Mouse (Mus musculus) ES-CJ7 (cell line): Measurements from ENCODE around the gene Aamp.

Experiments
- DNase-seq: peaks from one replicate; pipeline ENCODE4 v3.0.0; 2011; ENCODE audit warnings: low read depth, low spot score

The Aamp gene

DNA sequence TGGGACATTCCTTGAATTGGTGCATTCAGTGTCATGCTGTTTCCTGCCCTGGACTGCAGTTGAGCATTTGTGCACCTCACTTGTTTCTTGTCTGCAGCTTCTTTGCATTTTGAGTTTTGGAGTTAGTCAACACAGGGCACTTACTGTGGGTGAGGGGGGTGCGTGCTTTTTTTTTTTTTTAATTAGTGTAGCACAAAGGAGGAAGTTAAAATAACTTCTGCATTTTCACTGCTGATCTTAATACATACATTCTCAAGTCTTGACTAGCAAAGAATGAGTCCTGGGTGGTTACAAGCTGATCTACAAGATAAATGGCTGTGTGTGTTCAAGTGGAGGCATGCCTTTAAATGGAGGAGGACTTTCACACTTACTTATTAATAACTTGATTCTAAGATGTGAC lies 46.4 kb downstream of the Aamp start:
- no peak for DNase-seq

DNA sequence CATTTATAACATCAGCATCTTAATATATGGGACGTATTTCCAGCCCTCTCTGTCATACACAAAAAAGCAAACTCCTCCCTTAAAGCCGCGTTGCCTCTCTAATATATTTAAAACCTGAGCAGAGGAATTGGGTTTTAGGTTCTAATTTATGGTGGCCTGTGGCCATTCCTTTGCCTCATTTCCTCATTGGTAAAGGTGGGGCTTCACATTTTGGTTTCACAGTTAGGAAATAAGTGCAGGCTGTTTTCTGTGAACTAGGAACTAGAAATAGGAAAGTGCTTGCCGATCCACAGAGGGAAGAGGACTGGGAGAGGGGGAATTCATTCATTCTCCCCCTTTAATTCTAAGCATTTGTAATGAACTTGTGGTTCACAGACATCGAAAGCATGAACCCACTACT lies 46.9 kb downstream of the Aamp start:
- no peak for DNase-seq

DNA sequence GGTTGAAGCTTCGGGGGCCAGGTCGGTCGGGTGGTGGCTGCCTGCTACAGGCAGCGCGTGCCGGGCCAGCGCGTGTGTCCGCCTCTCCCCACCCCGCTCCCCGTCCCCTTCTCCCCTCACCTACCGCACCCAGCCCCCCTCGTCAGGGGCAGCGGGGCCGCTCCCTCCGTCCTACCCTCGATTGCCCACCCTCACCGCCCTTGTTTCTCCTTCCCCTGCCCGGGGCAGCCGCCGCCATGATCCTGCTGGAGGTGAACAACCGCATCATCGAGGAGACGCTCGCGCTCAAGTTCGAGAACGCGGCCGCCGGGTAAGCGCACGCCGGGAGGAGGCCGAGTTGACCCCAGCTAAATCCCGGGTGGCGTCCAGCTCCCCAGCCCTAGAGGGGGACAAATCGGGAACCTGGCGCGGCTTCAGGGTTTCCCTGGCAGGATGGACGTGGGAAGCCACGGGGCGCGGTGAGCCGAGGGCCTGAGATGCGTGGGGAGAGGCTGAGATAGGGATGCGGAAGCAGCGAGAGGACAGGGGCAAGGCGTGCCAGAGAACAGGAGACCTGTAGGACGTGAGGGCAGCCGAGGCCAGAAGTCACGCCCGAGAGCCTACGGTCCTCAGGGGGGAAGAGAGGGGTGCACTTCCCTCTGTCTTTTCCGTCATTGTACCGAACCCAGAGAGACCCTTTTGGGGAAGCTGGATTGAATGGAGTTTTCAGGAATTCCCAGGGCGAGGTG lies 47.8 kb downstream of the Aamp start:
- no peak for DNase-seq

DNA sequence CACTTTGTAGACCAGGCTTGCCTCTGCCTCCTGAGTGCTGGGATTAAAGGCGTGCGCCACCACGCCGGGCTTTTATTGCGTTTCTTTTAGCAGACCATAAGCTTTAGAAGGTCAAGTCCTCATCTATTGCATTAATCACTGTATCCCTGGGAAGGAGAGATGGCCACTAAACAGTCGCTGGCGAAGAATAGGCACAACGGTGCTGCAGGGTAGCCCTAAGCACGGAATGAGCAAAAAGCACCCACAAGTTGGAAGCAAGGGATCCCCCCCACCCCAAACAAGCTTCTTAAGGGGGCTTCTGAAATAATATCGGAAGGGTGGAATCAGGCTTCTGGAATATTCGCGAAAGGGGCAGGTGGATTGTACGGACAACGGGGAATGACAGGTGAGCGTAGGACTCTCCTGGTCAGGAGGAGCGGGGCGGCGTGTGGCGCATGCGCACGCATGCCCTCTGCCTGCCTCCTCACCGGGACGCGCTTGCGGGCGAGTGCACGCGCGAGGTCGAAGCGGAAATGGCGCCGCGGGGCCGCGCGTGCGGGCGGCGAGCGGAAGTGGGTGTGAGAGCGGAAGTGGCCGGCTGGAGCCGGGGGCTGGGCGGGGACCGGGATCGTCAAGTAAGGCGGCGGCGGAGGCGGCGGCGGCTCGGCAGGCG lies 48.5 kb downstream of the Aamp start, which contains the start of gene Arpc2:
Arpc2 (plus strand) TSS at position 147 of the 652 bp plus-strand sequence.
- DNase-seq: peak; percentile 98

DNA sequence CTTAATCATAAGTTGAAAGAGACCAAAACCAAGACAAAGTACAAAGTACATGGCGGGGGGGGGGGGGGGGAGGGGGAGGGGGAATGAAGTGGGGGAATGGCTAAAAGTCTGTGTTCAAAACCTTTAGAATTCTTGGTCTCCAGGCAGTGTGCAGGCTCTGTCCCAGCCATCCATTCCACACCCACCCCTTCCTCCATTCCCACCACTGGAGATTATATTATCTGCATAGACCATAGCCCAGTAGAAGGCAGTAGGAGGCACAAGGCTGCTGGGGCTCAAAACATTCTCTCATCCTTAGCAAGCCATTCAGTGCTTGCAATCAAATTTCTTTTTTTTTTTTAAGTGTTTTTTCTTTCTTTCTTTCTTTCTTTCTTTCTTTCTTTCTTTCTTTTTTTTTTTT lies 53.5 kb downstream of the Aamp start:
- DNase-seq: no peak

DNA sequence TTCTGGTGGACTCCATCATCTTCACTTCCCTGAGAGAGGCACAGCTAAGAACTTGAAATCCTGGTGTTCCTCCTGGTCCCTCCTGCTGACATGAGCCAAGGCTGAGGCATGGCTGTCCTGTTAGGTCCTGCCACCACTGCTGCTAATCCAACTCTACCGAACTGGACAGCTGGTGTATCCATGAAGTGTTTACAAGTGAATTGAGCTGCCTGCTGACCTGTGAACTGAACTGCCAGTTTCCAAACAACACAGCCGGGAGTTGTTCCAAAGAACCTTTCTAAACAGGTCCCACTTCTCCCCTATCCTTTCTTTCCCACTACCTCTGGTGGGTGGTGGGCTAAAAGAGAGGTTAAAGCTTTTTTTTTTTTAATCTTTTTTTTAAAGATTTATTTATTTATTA lies 54.6 kb downstream of the Aamp start:
- DNase-seq: no peak
